Mouse (Mus musculus) G1E (cell line): ENCODE data around the gene Cyren. TPM values are rescaled to one million over a fixed set of nuclear protein-coding genes. Genes with fewer than 3 reads are reported as not detected.

Source experiments
- ATAC-seq: 2 replicates; pipeline ENCODE4 v1.8.0; 2016; ENCODE audit warnings: mild to moderate bottlenecking; ENCODE audit not compliant: insufficient number of reproducible peaks, poor library complexity, low FRiP score, severe bottlenecking; ENCODE audit errors: extremely low read depth
- DNase-seq: peaks from one replicate; pipeline ENCODE4 v3.0.0; 2012; ENCODE audit warnings: low spot score
- H3K27me3 ChIP-seq: 2 replicates; pipeline ENCODE4 v1.6.1; 2012; ENCODE audit warnings: mild to moderate bottlenecking, low read length, inconsistent platforms; ENCODE audit not compliant: insufficient read depth
- H3K36me3 ChIP-seq: replicated peaks from 2 replicates; pipeline ENCODE3; 2012; ENCODE audit warnings: mild to moderate bottlenecking, inconsistent platforms
- H3K4me1 ChIP-seq: 2 replicates; pipeline ENCODE4 v1.6.1; 2012; ENCODE audit warnings: low read depth, low read length, inconsistent platforms, mixed read lengths; ENCODE audit not compliant: insufficient read depth
- H3K4me3 ChIP-seq: 2 replicates; pipeline ENCODE4 v1.5.1; 2012; ENCODE audit warnings: low read depth, mild to moderate bottlenecking, inconsistent platforms, low read length, moderate library complexity, mixed read lengths
- H3K9me3 ChIP-seq: replicated peaks from 2 replicates; pipeline ENCODE4 v1.6.1; 2012; ENCODE audit warnings: inconsistent platforms
- CTCF ChIP-seq: IDR thresholded peaks from 2 replicates; pipeline ENCODE4 v1.5.1; 2012; ENCODE audit warnings: low read depth, low read length, inconsistent platforms, mixed read lengths
- GATA1 ChIP-seq: IDR thresholded peaks from 2 replicates; pipeline ENCODE4 v1.6.1; 2012; ENCODE audit warnings: borderline replicate concordance, low read length, inconsistent platforms, mixed read lengths
- GATA2 ChIP-seq: IDR thresholded peaks from 2 replicates; pipeline ENCODE4 v1.6.1; 2012; ENCODE audit warnings: low read depth, low read length, inconsistent platforms, borderline replicate concordance
- POLR2AphosphoS5 ChIP-seq: IDR thresholded peaks from 2 replicates; pipeline ENCODE4 v1.6.1; 2012; ENCODE audit warnings: low read depth, low read length, inconsistent platforms; ENCODE audit not compliant: insufficient replicate concordance
- TAL1 ChIP-seq: conservative IDR thresholded peaks from 2 replicates; pipeline ENCODE4 v1.6.1; 2012; ENCODE audit warnings: low read depth, low read length, inconsistent platforms, mixed read lengths
- polyA plus RNA-seq: library from polyadenylated mRNA; stranded (reverse); fragments of >175 nt; gene quantifications from 2 replicates; pipeline ENCODE4 v1.2.3, GENCODE M21; 2012
- total RNA-seq, 2 experiments: library from RNA; stranded (forward) in 1 of 2; stranded (reverse) in 1 of 2; fragments of 200-1000 nt in 1 of 2; fragments of >200 nt in 1 of 2; fragmentation: Nextera tagmentation in 1 of 2; gene quantifications; 2 replicates each; pipeline ENCODE4 v1.2.3; 2014 to 2017

The Cyren gene
- total and polyA plus RNA-seq, 3 experiments = 8.1 to 20.1 (median 17.4) TPM

DNA sequence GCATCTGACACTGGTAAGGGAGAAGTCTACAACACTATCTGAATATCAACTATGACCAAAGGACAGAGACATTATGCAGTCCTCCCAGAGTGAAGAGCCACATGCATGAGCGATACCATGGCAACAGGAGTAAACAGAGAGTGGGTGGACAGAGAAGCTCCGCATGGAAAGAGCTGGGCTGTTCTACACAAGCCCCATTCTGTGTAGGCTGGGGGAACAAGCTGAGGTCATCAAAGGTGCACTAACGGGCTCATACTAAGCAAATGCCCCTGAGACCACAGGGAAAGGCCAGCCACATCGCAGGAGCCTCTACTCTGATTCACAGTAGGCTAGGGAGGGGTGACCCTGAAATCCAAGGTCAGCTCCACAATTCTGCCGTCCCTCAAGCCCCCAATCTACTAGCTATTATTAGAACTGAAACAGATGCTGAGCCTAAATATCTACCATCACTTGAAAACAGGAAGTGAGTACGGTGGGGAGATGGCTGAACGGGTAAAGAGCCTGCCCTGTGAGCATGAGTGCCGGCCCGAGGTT lies 24.1 kb upstream of the Cyren start:
- Histone ChIP-seq H3K4me3 (no peak overlapping the region), H3K9me3 (no peaks in the 10 kb centered on the region), H3K27me3 (no peaks in the 10 kb centered on the region), H3K4me1 (peaks cover 21% of the 10 kb centered on the region), H3K36me3 (peaks cover 98% of the 10 kb centered on the region)
- no peak for ATAC-seq
- DNase-seq = no peak
- no peak for TF ChIP-seq TAL1
- no peak for TF ChIP-seq GATA2
- TF ChIP-seq POLR2AphosphoS5 = no peak
- no peak for TF ChIP-seq GATA1
- no peak for TF ChIP-seq CTCF

DNA sequence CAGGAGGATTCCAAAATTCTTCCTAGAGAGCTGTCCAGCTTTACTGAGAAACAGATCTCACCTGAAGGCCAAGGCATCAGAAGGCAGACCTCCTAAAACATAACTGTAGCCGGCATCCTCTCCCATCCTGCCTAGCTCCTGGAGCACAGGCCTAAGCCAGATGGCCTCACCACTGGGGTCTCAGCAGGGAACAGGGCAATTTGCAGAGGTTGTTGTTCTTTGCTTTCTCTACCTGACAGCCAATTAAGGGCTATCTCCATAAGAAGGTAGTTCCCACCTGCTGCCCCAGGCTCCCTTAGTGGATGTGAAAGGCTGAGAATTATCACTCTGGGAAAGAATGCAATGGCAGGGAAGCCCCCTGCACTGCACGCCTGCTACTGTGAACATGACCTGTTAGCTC lies 23.1 kb upstream of the Cyren start:
- Histone ChIP-seq H3K36me3 (peaks cover 98% of the 10 kb centered on the region), H3K4me3 (no peak overlapping the region), H3K9me3 (no peaks in the 10 kb centered on the region), H3K27me3 (no peaks in the 10 kb centered on the region), H3K4me1 (peaks cover 23% of the 10 kb centered on the region)
- DNase-seq = no peak
- no peak for ATAC-seq
- TF ChIP-seq GATA1 (no peak), CTCF (no peak), TAL1 (no peak), POLR2AphosphoS5 (no peak)

- Histone ChIP-seq H3K9me3 (no peaks in the 10 kb centered on the region), H3K4me1 (peaks cover 18% of the 10 kb centered on the region), H3K27me3 (no peaks in the 10 kb centered on the region), H3K4me3 (no peak overlapping the region), H3K36me3 (peaks cover 98% of the 10 kb centered on the region)
- no peak for TF ChIP-seq GATA1
- TF ChIP-seq TAL1 = no peak
- TF ChIP-seq GATA2 = no peak
- no peak for TF ChIP-seq POLR2AphosphoS5
- no peak for TF ChIP-seq CTCF
- DNase-seq = no peak
- ATAC-seq = no peak
Measured at GRCm38 (mm10) chr6:34899127-34899526, 21.3 kb upstream of the Cyren start.

DNA sequence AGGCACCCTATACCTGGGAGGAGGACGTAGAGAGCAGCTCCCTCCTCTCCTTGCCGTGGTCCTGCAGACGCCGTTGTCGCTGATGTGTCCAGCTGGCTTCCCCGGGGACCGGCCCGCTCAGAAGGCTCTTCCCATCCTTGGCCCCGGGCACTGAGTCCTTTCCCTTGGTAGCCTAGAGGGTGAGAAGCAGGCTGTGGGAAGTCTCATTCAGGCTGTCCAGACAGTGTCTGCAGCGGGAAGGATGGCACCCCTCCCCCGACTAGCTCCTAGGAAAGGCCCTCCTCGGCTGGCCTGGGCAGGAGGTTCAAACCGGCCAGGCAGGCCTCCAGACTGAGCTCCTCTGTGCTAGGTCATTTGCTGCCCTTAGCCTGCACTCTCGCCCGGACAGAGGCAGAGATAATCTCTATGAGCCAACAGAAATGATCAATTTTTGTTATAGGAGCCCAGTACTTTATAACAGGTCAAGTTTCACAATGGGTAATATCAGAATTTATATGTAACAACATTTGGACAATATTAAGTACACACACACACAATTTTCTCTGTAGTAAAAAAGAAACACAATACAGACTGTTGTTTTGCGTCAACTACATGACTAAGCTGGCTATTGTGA lies 18.4 kb upstream of the Cyren start:
- no peaks in the 10 kb centered on the region for H3K9me3 ChIP-seq
- no peak for ATAC-seq
- TF ChIP-seq POLR2AphosphoS5 (no peak), GATA2 (no peak), TAL1 (no peak), GATA1 (no peak), CTCF (no peak)
- H3K27me3 ChIP-seq = no peaks in the 10 kb centered on the region
- H3K4me1 ChIP-seq = peaks cover 6% of the 10 kb centered on the region; the same call in 1 of the 2 replicates
- no peak for DNase-seq
- no peak overlapping the region for H3K4me3 ChIP-seq
- peaks cover 96% of the 10 kb centered on the region for H3K36me3 ChIP-seq

GRCm38 (mm10) chr6:34895569-34895968 lies 17.7 kb upstream of the Cyren start:
- DNase-seq (no peak), ATAC-seq (no peak)
- Histone ChIP-seq H3K4me3 (no peak overlapping the region), H3K27me3 (no peaks in the 10 kb centered on the region), H3K4me1 (peaks cover 6% of the 10 kb centered on the region; the same call in 1 of the 2 replicates), H3K36me3 (peaks cover 96% of the 10 kb centered on the region), H3K9me3 (no peaks in the 10 kb centered on the region)
- TF ChIP-seq GATA1 (no peak), GATA2 (no peak), CTCF (no peak), TAL1 (no peak), POLR2AphosphoS5 (no peak)

DNA sequence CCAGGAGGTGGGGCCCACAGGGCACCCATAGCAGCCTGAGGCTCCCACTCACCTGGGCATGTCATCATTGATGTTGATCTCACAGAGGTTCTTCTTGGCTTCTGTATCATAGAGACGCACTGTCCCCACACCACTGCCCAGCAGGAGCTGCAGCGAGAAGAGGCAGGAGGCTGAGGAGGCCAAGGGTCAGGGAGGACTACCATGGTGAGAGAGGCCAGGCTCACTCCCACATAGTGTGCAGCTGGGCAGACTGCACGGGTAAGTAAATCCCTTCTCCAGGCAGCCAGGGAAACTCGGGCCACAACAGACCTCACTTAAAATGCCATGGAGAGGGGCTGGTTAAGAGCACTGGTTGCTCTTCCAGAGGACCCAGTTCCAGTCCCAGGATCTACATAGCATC lies 11.3 kb upstream of the Cyren start:
- Histone ChIP-seq H3K4me3 (no peak overlapping the region), H3K27me3 (no peaks in the 10 kb centered on the region), H3K9me3 (no peaks in the 10 kb centered on the region), H3K4me1 (no peaks in the 10 kb centered on the region), H3K36me3 (peaks cover 95% of the 10 kb centered on the region)
- TF ChIP-seq TAL1 (no peak), GATA1 (no peak), POLR2AphosphoS5 (no peak), GATA2 (no peak), CTCF (no peak)
- ATAC-seq (no peak), DNase-seq (no peak)

DNA sequence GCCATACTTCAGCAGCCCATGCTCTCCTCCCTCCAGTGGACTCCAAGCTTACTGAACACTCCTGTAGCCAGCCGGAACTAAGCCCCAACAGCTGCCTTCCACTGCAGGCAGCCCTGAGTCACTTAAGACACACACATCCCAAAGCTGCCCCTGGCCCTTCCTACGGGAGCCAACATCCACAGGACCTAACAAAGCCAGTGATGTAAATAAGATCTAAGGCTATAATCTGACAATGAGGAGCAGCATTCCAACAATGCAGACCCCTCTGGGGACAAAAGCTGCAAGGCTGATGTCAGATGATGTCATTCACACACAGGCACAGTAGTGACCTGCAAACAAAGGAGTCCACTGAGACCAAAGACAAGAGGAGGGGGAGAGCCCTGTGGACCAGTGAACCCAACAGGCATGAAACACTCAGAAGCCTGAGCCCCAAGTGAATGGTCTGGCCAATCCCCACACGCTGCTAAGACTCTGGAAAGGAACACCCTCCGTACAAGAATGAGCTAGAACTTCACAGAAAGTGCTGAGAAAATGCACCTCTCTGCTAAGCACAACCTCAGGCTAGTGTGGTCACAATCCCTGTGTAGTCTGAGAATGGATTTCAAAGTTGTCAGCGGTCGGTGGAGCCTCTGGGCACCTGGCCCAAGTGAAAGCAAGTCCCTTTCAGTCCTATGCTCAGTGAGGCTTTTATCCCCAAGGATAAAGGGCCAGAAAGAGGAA lies 9.4 kb upstream of the Cyren start:
- H3K4me3 ChIP-seq = no peak overlapping the region
- DNase-seq (no peak), ATAC-seq (no peak)
- H3K36me3 ChIP-seq = peaks cover 93% of the 10 kb centered on the region
- no peaks in the 10 kb centered on the region for H3K27me3 ChIP-seq
- no peaks in the 10 kb centered on the region for H3K4me1 ChIP-seq
- no peaks in the 10 kb centered on the region for H3K9me3 ChIP-seq
- no peak for TF ChIP-seq TAL1
- no peak for TF ChIP-seq POLR2AphosphoS5
- TF ChIP-seq CTCF = no peak
